Mouse (Mus musculus) myocyte (in vitro differentiated cells): ENCODE results near the gene Ndufb2. TPM values are rescaled to one million over a fixed set of nuclear protein-coding genes. Genes with fewer than 3 reads are reported as not detected.

ENCODE experiments used
- H3K27me3 ChIP-seq: one replicate; pipeline ENCODE4 v1.6.1; 2011; ENCODE audit not compliant: control insufficient read depth, insufficient read depth, insufficient read length
- H3K36me3 ChIP-seq: one replicate; pipeline ENCODE4 v1.6.1; 2011; ENCODE audit not compliant: control insufficient read depth, insufficient read depth
- H3K4me2 ChIP-seq: one replicate; pipeline ENCODE4 v1.6.1; 2011; ENCODE audit warnings: low read depth, control low read depth
- H3K4me3 ChIP-seq: one replicate; pipeline ENCODE4 v1.5.1; 2011; ENCODE audit warnings: mild to moderate bottlenecking, control low read depth, moderate library complexity
- H3K79me2 ChIP-seq: one replicate; pipeline ENCODE4 v1.6.1; 2011; ENCODE audit not compliant: control insufficient read depth, insufficient read depth
- H3ac ChIP-seq: one replicate; pipeline ENCODE4 v1.6.1; 2011; ENCODE audit not compliant: control insufficient read depth, insufficient read length
- CEBPB ChIP-seq: IDR thresholded peaks from 2 replicates; pipeline ENCODE4 v1.6.1; 2011; ENCODE audit warnings: mild to moderate bottlenecking, moderate library complexity; ENCODE audit not compliant: poor library complexity, insufficient read depth, severe bottlenecking
- E2F4 ChIP-seq: IDR thresholded peaks from one replicate; pipeline ENCODE4 v1.6.1; 2011; ENCODE audit warnings: mild to moderate bottlenecking, control low read depth, moderate library complexity; ENCODE audit not compliant: insufficient read depth
- MAX ChIP-seq: IDR thresholded peaks from one replicate; pipeline ENCODE4 v1.6.1; 2011; ENCODE audit warnings: low read depth, mild to moderate bottlenecking, control low read depth
- MYOD1 ChIP-seq, 3 experiments: IDR thresholded peaks; one replicate each; pipeline ENCODE4 v1.6.1; 2011; ENCODE audit warnings: control low read depth in 2 of 3, low read depth in 2 of 3, mild to moderate bottlenecking in 2 of 3, moderate library complexity in 1 of 3; ENCODE audit not compliant: insufficient read length in 2 of 3, control insufficient read depth in 1 of 3
- MYOG ChIP-seq, 3 experiments: IDR thresholded peaks; one replicate each; pipeline ENCODE4 v1.6.1; 2011; ENCODE audit warnings: control low read depth in 2 of 3, low read depth in 2 of 3, mild to moderate bottlenecking in 2 of 3; ENCODE audit not compliant: insufficient read length in 2 of 3, control insufficient read depth in 1 of 3, insufficient read depth in 1 of 3
- POLR2A ChIP-seq: IDR thresholded peaks from one replicate; pipeline ENCODE4 v1.6.1; 2011; ENCODE audit warnings: low read depth, mild to moderate bottlenecking, control low read depth, moderate library complexity; ENCODE audit not compliant: insufficient read length
- POLR2AphosphoS2 ChIP-seq: IDR thresholded peaks from one replicate; pipeline ENCODE4 v1.6.1; 2011; ENCODE audit warnings: low read depth, control low read depth; ENCODE audit not compliant: insufficient read length
- REST ChIP-seq: IDR thresholded peaks from one replicate; pipeline ENCODE4 v1.6.1; 2011; ENCODE audit warnings: mild to moderate bottlenecking, control low read depth, moderate library complexity; ENCODE audit not compliant: insufficient read depth, insufficient read length
- SRF ChIP-seq: IDR thresholded peaks from one replicate; pipeline ENCODE4 v1.6.1; 2011; ENCODE audit warnings: low read depth; ENCODE audit not compliant: control insufficient read depth, insufficient read length
- TCF12 ChIP-seq: IDR thresholded peaks from one replicate; pipeline ENCODE4 v1.6.1; 2011; ENCODE audit warnings: mild to moderate bottlenecking, control low read depth; ENCODE audit not compliant: poor library complexity, insufficient read depth, severe bottlenecking
- TCF3 ChIP-seq: IDR thresholded peaks from one replicate; pipeline ENCODE4 v1.6.1; 2011; ENCODE audit warnings: low read depth, control low read depth; ENCODE audit not compliant: insufficient read length
- USF1 ChIP-seq: IDR thresholded peaks from one replicate; pipeline ENCODE4 v1.6.1; 2011; ENCODE audit warnings: low read depth, mild to moderate bottlenecking, control low read depth, moderate library complexity
- polyA plus RNA-seq: library from polyadenylated mRNA; unstranded; fragments of >200 nt; fragmentation: generic; extraction: Trizol; gene quantifications from one replicate; pipeline ENCODE4 v1.2.1, GENCODE M21; 2012; ENCODE audit warnings: missing spikeins

The Ndufb2 gene
- polyA plus RNA-seq, 1 experiment, result 267 TPM

GRCm38 (mm10) chr6:39570426-39570825 lies 21.9 kb upstream of the Ndufb2 start:
- Histone ChIP-seq H3K4me2 (no peak overlapping the region), H3K79me2 (no peaks in the 10 kb centered on the region), H3K4me3 (no peak overlapping the region), H3ac (no peak overlapping the region), H3K36me3 (no peaks in the 10 kb centered on the region), H3K27me3 (peaks cover 4% of the 10 kb centered on the region)
- TF ChIP-seq MYOG (IDR thresholded peaks at IDR 0.05; ENCODE audit: control insufficient read depth in 1 of 3, insufficient read depth in 1 of 3, insufficient read length in 2 of 3, low read depth in 2 of 3) (no peak), CEBPB (no peak), REST (no peak), POLR2AphosphoS2 (no peak), TCF12 (no peak), USF1 (no peak), SRF (no peak), MYOD1 (IDR thresholded peaks at IDR 0.05; ENCODE audit: control insufficient read depth in 1 of 3, insufficient read length in 2 of 3, low read depth in 2 of 3) (no peak), MAX (no peak), TCF3 (no peak), POLR2A (no peak), E2F4 (no peak)

- TF ChIP-seq POLR2AphosphoS2 (peak; percentile 90), POLR2A (peak; percentile 92), TCF12 (no peak)
- Histone ChIP-seq H3K79me2 (no peaks in the 10 kb centered on the region), H3K27me3 (no peaks in the 10 kb centered on the region), H3K4me3 (peak within 1 kb of the TSS; percentile 61), H3ac (peak within 1 kb of the TSS; percentile 49), H3K4me2 (peak within 1 kb of the TSS; percentile 92), H3K36me3 (no peaks in the 10 kb centered on the region)
These were observed 18.4 kb upstream of the Ndufb2 start, which contains the start of gene Adck2 for GRCm38 (mm10) chr6:39573791-39574554. Gene Adck2 (plus strand): TSS chr6:39573873.

GRCm38 (mm10) chr6:39574555-39574869 lies 17.9 kb upstream of the Ndufb2 start:
- no peaks in the 10 kb centered on the region for H3K79me2 ChIP-seq
- peak overlapping the region; percentile 49 for H3ac ChIP-seq
- TF ChIP-seq MYOD1 (IDR thresholded peaks at IDR 0.05; ENCODE audit: control insufficient read depth in 1 of 3, insufficient read length in 2 of 3, low read depth in 2 of 3), result no peak
- TF ChIP-seq USF1, result no peak
- TF ChIP-seq E2F4, result no peak
- no peak for TF ChIP-seq SRF
- TF ChIP-seq REST, result no peak
- TF ChIP-seq MAX, result no peak
- no peak for TF ChIP-seq POLR2A
- TF ChIP-seq TCF12, result no peak
- TF ChIP-seq MYOG (IDR thresholded peaks at IDR 0.05; ENCODE audit: control insufficient read depth in 1 of 3, insufficient read depth in 1 of 3, insufficient read length in 2 of 3, low read depth in 2 of 3), result no peak
- no peak for TF ChIP-seq TCF3
- no peak for TF ChIP-seq POLR2AphosphoS2
- no peak for TF ChIP-seq CEBPB

GRCm38 (mm10) chr6:39574951-39575350 lies 17.4 kb upstream of the Ndufb2 start:
- Histone ChIP-seq H3K36me3 (no peaks in the 10 kb centered on the region), H3ac (no peak overlapping the region), H3K4me2 (peak overlapping the region; percentile 84), H3K79me2 (no peaks in the 10 kb centered on the region), H3K27me3 (no peaks in the 10 kb centered on the region), H3K4me3 (peak overlapping the region; percentile 61)
- TF ChIP-seq POLR2A (no peak), POLR2AphosphoS2 (no peak), E2F4 (no peak), CEBPB (no peak), MAX (no peak), MYOG (IDR thresholded peaks at IDR 0.05; ENCODE audit: control insufficient read depth in 1 of 3, insufficient read depth in 1 of 3, insufficient read length in 2 of 3, low read depth in 2 of 3) (no peak), SRF (no peak), REST (no peak), TCF3 (no peak)

More at GRCm38 (mm10) chr6:39574555-39574869, 17.9 kb upstream of the Ndufb2 start:
- H3K36me3 ChIP-seq, result no peaks in the 10 kb centered on the region
- H3K4me3 ChIP-seq, result peak overlapping the region; percentile 61
- no peaks in the 10 kb centered on the region for H3K27me3 ChIP-seq
- H3K4me2 ChIP-seq, result peak overlapping the region; percentile 84
